Mouse (Mus musculus): ENCODE measurements around the gene Psd4. TPM values are rescaled to one million over a fixed set of nuclear protein-coding genes. Genes with fewer than 3 reads are reported as not detected.

Gene Psd4
- polyA plus RNA-seq, 1 experiment, result under 0.01 TPM

GRCm38 (mm10) chr2:24456841-24457240 lies 89.5 kb downstream of the Psd4 start:
- H3K79me2 ChIP-seq (ENCODE audit: control insufficient read depth, insufficient read depth), result no peaks in the 10 kb centered on the region
- no peaks in the 10 kb centered on the region for H3K27me3 ChIP-seq (ENCODE audit: control insufficient read depth, insufficient read depth, insufficient read length)
- no peak overlapping the region for H3K4me3 ChIP-seq (ENCODE audit: insufficient read depth, poor library complexity, severe bottlenecking)
- no peaks in the 10 kb centered on the region for H3K79me3 ChIP-seq (ENCODE audit: low read depth)
- no peaks in the 10 kb centered on the region for H3K36me3 ChIP-seq (ENCODE audit: control insufficient read depth, insufficient read depth)
- no peak overlapping the region for H3ac ChIP-seq (ENCODE audit: control insufficient read depth, insufficient read length, low read depth)
- TF ChIP-seq FOSL1 (IDR thresholded peaks at IDR 0.05; ENCODE audit: insufficient read depth, low read length, poor library complexity, severe bottlenecking) (no peak), MYOG (IDR thresholded peaks at IDR 0.05; ENCODE audit: control insufficient read depth, extremely low read depth, insufficient read length) (no peak), CTCF (IDR thresholded peaks at IDR 0.05; ENCODE audit: control insufficient read depth, insufficient read depth, insufficient read length) (no peak), MYOD1 (IDR thresholded peaks at IDR 0.05; ENCODE audit: control insufficient read depth, insufficient read length, low read depth) (no peak), CEBPB (IDR thresholded peaks at IDR 0.05; ENCODE audit: low read depth) (no peak)

- TF ChIP-seq CEBPB (IDR thresholded peaks at IDR 0.05; ENCODE audit: low read depth) (no peak), CTCF (IDR thresholded peaks at IDR 0.05; ENCODE audit: control insufficient read depth, insufficient read depth, insufficient read length) (no peak), USF1 (IDR thresholded peaks at IDR 0.05; ENCODE audit: low read depth) (no peak), FOSL1 (IDR thresholded peaks at IDR 0.05; ENCODE audit: insufficient read depth, low read length, poor library complexity, severe bottlenecking) (no peak), MAX (IDR thresholded peaks at IDR 0.05) (no peak), MYOG (IDR thresholded peaks at IDR 0.05; ENCODE audit: control insufficient read depth, extremely low read depth, insufficient read length) (no peak), MYOD1 (IDR thresholded peaks at IDR 0.05; ENCODE audit: control insufficient read depth, insufficient read length, low read depth) (no peak)
- no peaks in the 10 kb centered on the region for H3K79me3 ChIP-seq (ENCODE audit: low read depth)
- no peak overlapping the region for H3K4me3 ChIP-seq (ENCODE audit: insufficient read depth, poor library complexity, severe bottlenecking)
These were observed 92.9 kb downstream of the Psd4 start for GRCm38 (mm10) chr2:24460112-24460807.

GRCm38 (mm10) chr2:24460808-24461127 lies 93.4 kb downstream of the Psd4 start:
- TF ChIP-seq MYOG (IDR thresholded peaks at IDR 0.05; ENCODE audit: control insufficient read depth, extremely low read depth, insufficient read length) (no peak), FOSL1 (IDR thresholded peaks at IDR 0.05; ENCODE audit: insufficient read depth, low read length, poor library complexity, severe bottlenecking) (no peak), CEBPB (IDR thresholded peaks at IDR 0.05; ENCODE audit: low read depth) (no peak), USF1 (IDR thresholded peaks at IDR 0.05; ENCODE audit: low read depth) (no peak), CTCF (IDR thresholded peaks at IDR 0.05; ENCODE audit: control insufficient read depth, insufficient read depth, insufficient read length) (no peak), MAX (IDR thresholded peaks at IDR 0.05) (no peak), MYOD1 (IDR thresholded peaks at IDR 0.05; ENCODE audit: control insufficient read depth, insufficient read length, low read depth) (no peak)
- H3K79me3 ChIP-seq (ENCODE audit: low read depth), result no peaks in the 10 kb centered on the region
- H3K27me3 ChIP-seq (ENCODE audit: control insufficient read depth, insufficient read depth, insufficient read length), result no peaks in the 10 kb centered on the region
- no peaks in the 10 kb centered on the region for H3K36me3 ChIP-seq (ENCODE audit: control insufficient read depth, insufficient read depth)
- no peaks in the 10 kb centered on the region for H3K79me2 ChIP-seq (ENCODE audit: control insufficient read depth, insufficient read depth)
- no peak overlapping the region for H3K4me3 ChIP-seq (ENCODE audit: insufficient read depth, poor library complexity, severe bottlenecking)
- no peak overlapping the region for H3ac ChIP-seq (ENCODE audit: control insufficient read depth, insufficient read length, low read depth)

More at GRCm38 (mm10) chr2:24460112-24460807, 92.9 kb downstream of the Psd4 start:
- H3K79me2 ChIP-seq (ENCODE audit: control insufficient read depth, insufficient read depth), result no peaks in the 10 kb centered on the region
- no peak overlapping the region for H3ac ChIP-seq (ENCODE audit: control insufficient read depth, insufficient read length, low read depth)
- no peaks in the 10 kb centered on the region for H3K36me3 ChIP-seq (ENCODE audit: control insufficient read depth, insufficient read depth)
- no peaks in the 10 kb centered on the region for H3K27me3 ChIP-seq (ENCODE audit: control insufficient read depth, insufficient read depth, insufficient read length)

Other genes with a start within 250 kb of the Psd4 start
- gene Il1f8, start 214.4 kb upstream of the Psd4 start, polyA plus RNA-seq (2012; fragmentation: generic; extraction: Trizol), result not detected
- gene Il1f9, start 181.1 kb upstream of the Psd4 start, polyA plus RNA-seq (2012; fragmentation: generic; extraction: Trizol), result not detected
- gene Il1f6, start 152.2 kb upstream of the Psd4 start, polyA plus RNA-seq (2012; fragmentation: generic; extraction: Trizol), result not detected
- not detected for gene Il1f5, start 90.6 kb upstream of the Psd4 start, polyA plus RNA-seq (2012; fragmentation: generic; extraction: Trizol)
- gene Il1f10, start 76.4 kb upstream of the Psd4 start, polyA plus RNA-seq (2012; fragmentation: generic; extraction: Trizol), result not detected
- 0.20 TPM for gene Il1rn, start 30.7 kb upstream of the Psd4 start, polyA plus RNA-seq (2012; fragmentation: generic; extraction: Trizol)
- gene Pax8, start 108.0 kb downstream of the Psd4 start, polyA plus RNA-seq (2012; fragmentation: generic; extraction: Trizol), result not detected